Mouse (Mus musculus): Measurements from ENCODE around the gene Hoxb2. TPM values are rescaled to one million over a fixed set of nuclear protein-coding genes. Genes with fewer than 3 reads are reported as not detected.

Hoxb2 gene
- polyA plus RNA-seq, 1 experiment = 3.2 TPM

DNA sequence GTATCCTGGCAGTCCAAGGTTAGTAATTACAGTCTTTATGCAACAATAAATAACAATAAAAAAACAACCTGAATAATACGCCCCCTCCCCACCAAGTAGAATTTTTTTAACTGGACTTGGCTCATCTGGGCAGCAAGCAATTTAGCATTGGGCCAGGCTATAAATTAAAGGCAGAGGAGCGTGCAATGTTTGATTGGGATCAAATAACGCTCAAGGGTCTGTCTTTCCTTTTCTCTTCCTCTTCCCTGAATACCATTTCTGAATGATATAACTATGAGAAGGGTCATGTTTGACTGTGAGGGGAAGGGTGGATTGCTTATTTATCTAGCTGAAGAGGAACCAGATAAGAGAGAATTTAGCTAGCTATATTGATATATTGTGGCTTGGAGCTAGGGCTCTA lies 1.3 kb upstream of the Hoxb2 start:
- Histone ChIP-seq H3K4me1 (ENCODE audit: control insufficient read depth, insufficient read depth, insufficient read length, low read length) (peaks cover 18% of the 10 kb centered on the region), H3K27ac (replicated peaks; ENCODE audit: low read depth, low read length) (no peak overlapping the region), H3K4me3 (ENCODE audit: insufficient read depth, low read depth, low read length) (no peak overlapping the region)

DNA sequence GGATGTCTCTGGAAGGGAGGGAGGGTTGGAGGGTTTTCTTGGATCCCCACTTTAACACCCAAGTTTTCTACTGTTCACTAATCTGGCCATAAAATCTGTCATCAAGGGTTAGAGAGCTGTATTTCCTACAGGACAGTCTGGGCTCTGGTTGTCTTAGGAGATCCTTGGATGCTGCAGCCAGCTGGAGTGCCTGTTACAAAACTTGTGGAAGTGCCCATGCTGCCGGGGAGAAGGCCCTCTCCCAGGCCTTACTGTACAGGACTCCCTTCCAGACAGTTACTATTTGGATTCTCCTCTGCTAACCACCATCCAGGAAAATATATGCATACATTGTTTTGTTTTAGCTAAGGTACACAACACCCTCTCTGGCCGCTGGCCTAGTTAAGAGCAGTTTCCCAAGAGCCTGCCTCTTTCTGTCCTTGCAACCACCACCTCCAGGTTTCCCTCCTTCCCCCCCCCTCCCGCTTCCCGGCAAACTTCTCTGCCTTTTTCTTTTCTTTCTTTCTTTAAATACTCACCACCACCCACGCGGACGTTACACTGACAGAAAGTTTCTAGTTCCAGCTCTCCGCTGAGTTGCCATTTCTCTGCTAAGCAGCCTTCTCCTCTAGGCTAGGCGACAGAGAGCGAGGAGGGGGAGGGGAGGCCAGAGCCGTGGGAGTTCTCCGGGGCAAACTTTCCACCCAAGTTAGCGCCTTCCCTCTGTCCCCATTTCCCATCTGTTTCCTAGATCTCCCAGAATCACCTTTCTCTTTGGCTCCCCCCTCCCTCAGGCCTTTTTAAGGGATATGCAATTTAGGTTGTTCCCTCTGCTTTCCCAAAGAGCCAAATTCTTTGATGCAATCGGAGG lies 609 bp upstream of the Hoxb2 start:
- peak overlapping the region; percentile 82 for H3K27ac ChIP-seq (replicated peaks; ENCODE audit: low read depth, low read length)
- peaks cover 18% of the 10 kb centered on the region for H3K4me1 ChIP-seq (ENCODE audit: control insufficient read depth, insufficient read depth, insufficient read length, low read length)
- H3K4me3 ChIP-seq (ENCODE audit: insufficient read depth, low read depth, low read length) = peak overlapping the region; percentile 54

DNA sequence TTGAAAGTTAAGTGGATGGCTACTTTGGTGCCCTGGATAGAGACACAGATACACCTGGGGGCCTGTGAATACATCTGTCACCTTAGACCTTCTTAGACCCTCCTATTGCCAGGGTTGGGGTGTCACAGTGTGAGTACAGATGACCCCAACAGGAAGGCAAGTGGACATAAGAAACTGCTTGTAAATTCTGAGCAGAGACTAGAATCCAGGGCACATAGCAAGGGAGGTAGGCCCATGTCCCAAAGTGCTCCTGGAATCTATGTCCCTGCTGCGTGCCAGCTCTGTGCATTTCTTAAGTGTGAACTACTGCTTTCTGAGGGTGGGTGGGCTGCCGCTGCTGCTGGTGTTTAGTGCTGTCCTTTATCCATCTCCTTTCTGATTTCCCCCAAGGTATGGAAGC lies 466 bp downstream of the Hoxb2 start:
- peak overlapping the region; percentile 88 for H3K27ac ChIP-seq (replicated peaks; ENCODE audit: low read depth, low read length)
- H3K4me3 ChIP-seq (ENCODE audit: insufficient read depth, low read depth, low read length) = peak overlapping the region; percentile 17; the same call in 1 of the 2 replicates
- H3K4me1 ChIP-seq (ENCODE audit: control insufficient read depth, insufficient read depth, insufficient read length, low read length) = peaks cover 19% of the 10 kb centered on the region

DNA sequence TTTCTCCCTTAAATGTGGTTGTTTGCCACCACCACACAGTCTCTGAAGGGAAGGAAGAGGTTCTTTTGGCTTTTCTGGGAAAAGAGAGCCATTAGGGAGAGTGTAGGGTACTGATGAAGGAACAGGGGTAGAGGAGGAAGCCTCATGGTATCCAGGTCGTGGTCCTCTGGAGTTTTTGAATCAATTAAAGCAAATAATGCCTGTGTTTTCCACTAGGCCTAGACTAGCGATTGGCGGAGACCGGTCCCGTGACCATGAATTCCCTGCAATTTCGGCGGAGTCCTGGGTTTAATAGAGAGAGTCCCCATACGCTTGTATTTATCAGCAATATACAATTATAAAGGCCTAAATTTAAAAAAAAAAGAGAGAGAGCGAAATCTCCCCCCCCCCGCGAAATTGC lies 987 bp downstream of the Hoxb2 start:
- Histone ChIP-seq H3K4me3 (ENCODE audit: insufficient read depth, low read depth, low read length) (peak overlapping the region; percentile 83), H3K27ac (replicated peaks; ENCODE audit: low read depth, low read length) (peak overlapping the region; percentile 88), H3K4me1 (ENCODE audit: control insufficient read depth, insufficient read depth, insufficient read length, low read length) (peaks cover 16% of the 10 kb centered on the region)

DNA sequence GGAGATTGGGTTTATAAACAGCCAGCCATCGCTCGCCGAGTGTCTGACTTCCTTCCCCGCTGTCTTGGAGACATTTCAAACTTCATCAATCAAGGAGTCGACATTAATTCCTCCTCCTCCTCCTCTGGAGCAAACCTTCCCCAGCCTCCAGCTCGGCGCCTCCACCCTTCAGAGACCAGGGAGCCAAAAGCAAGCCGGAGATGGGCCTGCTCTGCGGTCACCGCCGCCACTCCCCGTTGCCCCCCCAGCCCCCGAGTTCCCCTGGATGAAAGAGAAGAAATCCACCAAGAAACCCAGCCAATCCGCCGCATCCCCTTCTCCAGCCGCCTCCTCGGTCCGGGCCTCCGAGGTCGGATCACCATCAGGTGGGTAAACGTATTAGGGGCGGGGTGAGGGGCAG lies 1.5 kb downstream of the Hoxb2 start:
- peak overlapping the region; percentile 83 for H3K4me3 ChIP-seq (ENCODE audit: insufficient read depth, low read depth, low read length)
- peak overlapping the region; percentile 91 for H3K27ac ChIP-seq (replicated peaks; ENCODE audit: low read depth, low read length)
- peaks cover 14% of the 10 kb centered on the region for H3K4me1 ChIP-seq (ENCODE audit: control insufficient read depth, insufficient read depth, insufficient read length, low read length)

DNA sequence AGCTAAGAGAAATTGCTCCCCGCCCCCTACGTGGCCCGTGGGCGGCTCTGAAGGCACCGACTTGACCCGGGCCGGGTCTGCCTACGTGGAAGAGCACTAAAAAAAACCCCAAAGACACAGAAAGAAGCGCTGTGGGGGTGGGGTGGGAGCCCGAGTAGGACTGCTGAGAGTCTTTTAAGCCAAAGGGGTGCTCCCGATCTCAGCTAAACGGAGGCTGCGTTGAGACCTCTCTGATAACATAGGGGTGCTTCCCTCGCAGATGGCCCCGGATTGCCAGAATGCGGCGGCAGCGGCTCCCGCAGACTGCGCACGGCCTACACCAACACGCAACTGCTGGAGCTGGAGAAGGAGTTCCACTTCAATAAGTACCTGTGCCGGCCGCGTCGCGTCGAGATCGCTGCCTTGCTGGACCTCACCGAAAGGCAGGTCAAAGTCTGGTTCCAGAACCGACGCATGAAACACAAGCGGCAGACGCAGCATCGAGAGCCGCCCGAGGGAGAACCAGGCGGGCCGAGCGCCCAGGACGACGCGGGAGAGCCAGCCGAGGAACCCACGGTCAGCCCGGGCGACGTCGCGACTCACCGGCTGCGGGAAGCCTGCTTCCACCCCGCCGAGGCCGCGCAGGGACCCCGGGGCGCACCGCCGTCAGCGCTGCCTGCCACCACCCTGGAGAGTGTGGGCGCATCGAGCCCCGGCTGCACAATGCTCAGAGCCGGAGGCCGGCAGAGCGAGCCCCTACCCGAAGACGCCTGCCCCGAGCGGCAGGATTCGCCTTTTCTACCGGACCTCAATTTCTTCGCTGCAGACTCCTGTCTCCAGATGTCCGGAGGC lies 2.6 kb downstream of the Hoxb2 start:
- H3K4me1 ChIP-seq (ENCODE audit: control insufficient read depth, insufficient read depth, insufficient read length, low read length) = peaks cover 12% of the 10 kb centered on the region
- H3K27ac ChIP-seq (replicated peaks; ENCODE audit: low read depth, low read length) = peak overlapping the region; percentile 91
- peak overlapping the region; percentile 83 for H3K4me3 ChIP-seq (ENCODE audit: insufficient read depth, low read depth, low read length)

DNA sequence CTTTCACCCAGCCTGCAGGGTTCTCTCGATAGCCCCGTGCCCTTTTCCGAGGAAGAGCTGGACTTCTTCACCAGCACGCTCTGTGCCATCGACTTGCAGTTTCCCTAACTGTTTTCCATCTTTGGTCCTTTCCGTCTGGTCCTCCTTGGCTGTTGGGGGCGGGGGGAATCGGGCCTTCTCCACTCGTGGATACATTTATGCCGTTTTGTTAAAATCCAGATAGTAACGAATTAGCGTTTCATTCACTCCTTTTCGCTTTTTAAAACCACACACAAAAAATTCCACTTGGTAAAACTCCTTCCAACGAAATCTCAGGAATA lies 3.2 kb downstream of the Hoxb2 start:
- Histone ChIP-seq H3K27ac (replicated peaks; ENCODE audit: low read depth, low read length) (peak overlapping the region; percentile 91), H3K4me3 (ENCODE audit: insufficient read depth, low read depth, low read length) (peak overlapping the region; percentile 83)

DNA sequence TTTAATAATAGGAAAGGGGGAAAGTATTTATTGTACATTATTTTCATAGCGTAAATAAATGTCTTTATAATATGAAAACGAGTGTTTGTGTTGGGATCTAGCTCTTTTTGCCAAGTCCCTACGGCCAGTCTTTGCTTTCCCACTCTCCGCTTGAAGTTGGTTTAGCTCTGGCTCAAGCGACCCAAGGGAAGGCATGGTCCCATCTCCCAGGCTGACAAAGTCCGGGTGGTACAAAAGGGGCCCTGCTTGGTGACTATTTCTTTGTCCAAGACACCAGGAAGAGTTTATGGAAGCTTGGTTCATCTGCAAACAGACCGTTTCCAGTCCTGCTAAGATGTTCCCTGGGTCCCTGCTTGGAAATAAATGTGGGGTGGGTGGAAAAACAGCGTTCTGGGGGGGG lies 3.6 kb downstream of the Hoxb2 start:
- Histone ChIP-seq H3K4me1 (ENCODE audit: control insufficient read depth, insufficient read depth, insufficient read length, low read length) (peaks cover 5% of the 10 kb centered on the region), H3K4me3 (ENCODE audit: insufficient read depth, low read depth, low read length) (peak overlapping the region; percentile 56), H3K27ac (replicated peaks; ENCODE audit: low read depth, low read length) (peak overlapping the region; percentile 50)

More for the DNA sequence above, 3.2 kb downstream of the Hoxb2 start:
- peaks cover 7% of the 10 kb centered on the region for H3K4me1 ChIP-seq (ENCODE audit: control insufficient read depth, insufficient read depth, insufficient read length, low read length)

DNA sequence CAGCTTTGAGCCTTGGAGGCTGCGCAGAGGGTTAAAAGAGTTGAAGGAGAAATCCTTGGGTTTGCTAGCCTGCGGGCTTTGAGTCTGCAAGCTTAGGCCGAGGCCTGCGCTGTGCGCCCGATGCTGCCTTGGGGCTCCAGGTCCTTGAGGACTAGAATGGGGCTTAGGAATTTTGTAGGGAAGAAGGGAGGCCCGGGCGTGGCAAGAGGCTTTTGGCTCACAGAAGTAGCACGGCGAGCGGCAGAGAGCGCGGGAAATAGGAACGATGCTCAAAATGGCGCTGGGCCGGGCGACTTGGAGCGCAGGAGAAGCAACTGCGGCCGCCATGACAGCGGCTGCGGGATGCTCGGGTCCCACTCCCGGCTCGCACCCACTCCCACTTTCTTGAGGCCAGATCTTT lies 4.1 kb downstream of the Hoxb2 start:
- peaks cover 5% of the 10 kb centered on the region for H3K4me1 ChIP-seq (ENCODE audit: control insufficient read depth, insufficient read depth, insufficient read length, low read length)
- H3K4me3 ChIP-seq (ENCODE audit: insufficient read depth, low read depth, low read length) = peak overlapping the region; percentile 56
- H3K27ac ChIP-seq (replicated peaks; ENCODE audit: low read depth, low read length) = peak overlapping the region; percentile 50

DNA sequence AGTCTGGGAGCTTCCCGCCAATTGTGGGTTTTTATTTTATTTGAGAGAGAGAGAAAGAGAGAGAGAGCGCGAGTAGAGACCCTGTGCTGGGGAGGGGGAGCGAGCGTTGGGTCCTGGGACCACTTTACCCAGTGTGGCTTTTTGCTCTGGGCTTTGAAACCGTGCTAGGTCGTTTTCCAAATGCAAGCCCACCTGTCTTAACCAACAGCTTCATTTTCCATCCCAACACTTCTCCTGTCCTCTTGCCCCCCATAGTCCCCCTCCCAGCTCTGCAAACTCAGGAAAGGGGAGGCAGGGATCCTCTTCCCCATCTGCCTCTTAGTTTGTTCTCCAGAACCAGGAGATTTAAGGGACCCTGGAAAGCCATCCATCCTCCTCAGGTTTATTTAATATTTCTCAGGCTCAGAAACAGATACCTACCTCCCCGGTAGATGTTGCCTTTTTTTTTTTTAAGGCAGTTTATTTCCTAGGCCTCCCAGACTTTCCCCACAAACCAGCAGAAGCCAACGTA lies 4.5 kb downstream of the Hoxb2 start:
- peak overlapping the region; percentile 50 for H3K27ac ChIP-seq (replicated peaks; ENCODE audit: low read depth, low read length)
- H3K4me3 ChIP-seq (ENCODE audit: insufficient read depth, low read depth, low read length) = peak overlapping the region; percentile 56

DNA sequence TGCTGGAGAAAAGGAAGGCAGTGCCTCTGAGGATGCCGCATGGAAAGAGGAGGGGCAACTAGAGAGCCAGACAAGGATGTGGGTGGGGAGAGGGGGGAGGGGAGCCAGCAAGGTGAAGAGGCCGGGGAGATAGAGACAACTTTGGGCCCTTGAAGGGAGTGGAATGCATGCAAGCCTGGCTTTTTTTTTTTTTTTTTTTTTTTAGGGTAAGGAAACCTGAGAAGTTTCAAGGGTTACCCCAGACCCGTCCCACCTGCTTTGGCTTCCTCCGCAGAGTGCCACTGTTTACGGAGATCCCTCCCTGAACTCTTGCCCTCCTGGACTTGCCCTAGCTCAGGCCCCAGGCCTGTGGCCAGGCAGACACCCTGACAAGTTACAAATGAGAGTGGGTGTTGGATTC lies 13.5 kb downstream of the Hoxb2 start:
- H3K27ac ChIP-seq (replicated peaks; ENCODE audit: low read depth, low read length) = no peak overlapping the region
- H3K4me1 ChIP-seq (ENCODE audit: control insufficient read depth, insufficient read depth, insufficient read length, low read length) = no peaks in the 10 kb centered on the region; the same call in 1 of the 2 replicates
- no peak overlapping the region for H3K4me3 ChIP-seq (ENCODE audit: insufficient read depth, low read depth, low read length)

More for the DNA sequence above, 4.5 kb downstream of the Hoxb2 start:
- H3K4me1 ChIP-seq (ENCODE audit: control insufficient read depth, insufficient read depth, insufficient read length, low read length) = peaks cover 5% of the 10 kb centered on the region

DNA sequence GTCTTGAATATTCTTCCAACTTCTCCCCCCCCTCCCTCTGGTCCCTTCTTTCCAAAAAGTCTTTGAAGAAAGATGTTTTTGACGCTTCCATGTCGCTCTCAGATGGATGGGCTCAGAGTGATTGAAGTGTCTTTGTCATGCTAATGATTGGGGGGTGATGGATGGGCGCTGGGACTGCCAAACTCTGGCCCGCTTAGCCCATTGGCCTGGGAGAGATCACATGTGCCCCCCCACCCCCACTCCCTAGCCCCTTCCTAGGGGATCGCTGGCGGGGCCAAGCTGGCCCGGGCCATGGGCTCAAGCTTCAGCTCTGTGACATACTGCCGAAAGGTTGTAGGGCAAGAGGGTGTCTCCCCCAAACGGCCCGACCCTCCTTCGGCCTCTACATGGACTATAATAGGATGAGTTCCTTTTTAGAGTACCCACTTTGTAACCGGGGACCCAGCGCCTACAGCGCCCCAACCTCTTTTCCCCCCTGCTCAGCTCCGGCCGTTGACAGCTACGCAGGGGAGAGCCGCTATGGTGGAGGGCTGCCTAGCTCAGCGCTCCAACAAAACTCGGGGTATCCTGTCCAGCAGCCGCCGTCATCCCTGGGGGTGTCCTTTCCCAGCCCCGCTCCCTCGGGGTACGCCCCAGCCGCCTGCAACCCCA lies 15.2 kb downstream of the Hoxb2 start, which contains the start of gene Hoxb1:
TSS of gene Hoxb1 (plus strand) at position 312 of the 651 bp plus-strand sequence.
- Histone ChIP-seq H3K4me1 (ENCODE audit: control insufficient read depth, insufficient read depth, insufficient read length, low read length) (no peaks in the 10 kb centered on the region; the same call in 1 of the 2 replicates), H3K4me3 (ENCODE audit: insufficient read depth, low read depth, low read length) (peak within 1 kb of the TSS; percentile 27), H3K27ac (replicated peaks; ENCODE audit: low read depth, low read length) (no peak within 1 kb of the TSS)

DNA sequence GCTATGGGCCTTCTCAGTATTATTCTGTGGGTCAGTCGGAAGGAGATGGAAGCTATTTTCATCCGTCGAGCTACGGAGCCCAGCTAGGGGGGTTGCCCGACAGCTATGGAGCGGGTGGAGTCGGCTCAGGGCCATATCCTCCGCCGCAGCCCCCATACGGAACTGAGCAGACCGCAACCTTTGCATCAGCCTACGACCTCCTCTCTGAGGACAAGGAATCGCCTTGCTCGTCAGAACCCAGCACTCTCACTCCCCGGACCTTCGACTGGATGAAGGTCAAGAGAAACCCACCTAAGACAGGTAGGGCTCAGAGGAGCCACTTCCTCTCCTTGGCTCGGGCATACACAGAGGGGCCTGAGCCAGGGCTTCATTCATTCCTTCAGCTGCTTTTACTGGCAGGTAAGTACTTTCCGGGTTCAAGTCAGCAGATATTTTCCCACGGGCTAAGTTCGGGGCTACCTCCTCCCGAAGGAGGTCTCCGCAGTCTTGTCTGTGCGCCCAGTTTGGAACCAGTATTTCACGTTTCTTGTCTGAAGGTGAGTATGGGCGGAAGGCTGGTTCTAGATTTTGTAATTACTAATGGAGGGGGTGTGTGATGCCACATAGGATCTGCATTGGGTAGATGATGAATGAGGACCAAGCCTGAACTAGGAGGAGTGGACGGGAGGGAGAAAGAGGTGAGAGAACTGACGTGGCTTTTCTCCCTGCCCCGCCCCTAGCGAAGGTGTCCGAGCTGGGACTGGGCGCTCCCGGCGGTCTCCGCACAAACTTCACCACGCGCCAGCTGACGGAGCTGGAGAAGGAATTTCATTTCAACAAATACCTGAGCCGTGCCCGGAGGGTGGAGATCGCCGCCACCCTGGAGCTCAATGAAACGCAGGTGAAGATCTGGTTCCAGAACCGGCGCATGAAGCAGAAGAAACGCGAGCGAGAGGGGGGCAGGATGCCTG lies 16.0 kb downstream of the Hoxb2 start:
- H3K4me3 ChIP-seq (ENCODE audit: insufficient read depth, low read depth, low read length) = peak overlapping the region; percentile 27
- H3K27ac ChIP-seq (replicated peaks; ENCODE audit: low read depth, low read length) = no peak overlapping the region
- H3K4me1 ChIP-seq (ENCODE audit: control insufficient read depth, insufficient read depth, insufficient read length, low read length) = no peaks in the 10 kb centered on the region; the same call in 1 of the 2 replicates

DNA sequence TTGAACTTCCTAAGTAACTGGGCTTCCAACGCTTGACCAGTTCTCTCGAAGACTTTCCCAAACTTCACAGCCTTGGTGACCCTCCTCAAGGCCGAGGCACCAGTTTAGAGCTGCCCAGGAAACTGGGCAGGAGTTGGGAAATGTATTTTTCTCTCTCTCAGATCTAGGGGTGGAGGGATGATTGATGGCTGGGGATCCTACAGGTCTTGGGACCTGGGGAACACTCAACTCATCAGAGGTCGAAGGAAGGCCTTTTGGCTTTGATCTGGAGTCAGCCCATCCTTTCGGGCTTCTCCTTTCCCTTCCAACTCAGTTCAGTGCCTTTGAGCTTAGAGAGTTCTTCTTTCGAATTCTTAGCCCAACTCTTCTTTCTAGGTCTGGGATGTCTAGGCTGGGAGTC lies 16.8 kb downstream of the Hoxb2 start:
- H3K4me3 ChIP-seq (ENCODE audit: insufficient read depth, low read depth, low read length) = no peak overlapping the region
- H3K27ac ChIP-seq (replicated peaks; ENCODE audit: low read depth, low read length) = no peak overlapping the region
- H3K4me1 ChIP-seq (ENCODE audit: control insufficient read depth, insufficient read depth, insufficient read length, low read length) = no peaks in the 10 kb centered on the region; the same call in 1 of the 2 replicates
